Comparison of ENCODE assay signal across 8 mouse cellular contexts in genomic region chr9:49975938-49976671, GRCm38 (mm10).
A peak's percentile ranks its signal among the peaks of the same experiment; 100 is the strongest.
DNase-seq lines count a peak whose midpoint lies in the region; ATAC-seq and TF ChIP-seq lines count a peak whose summit lies in the region.

No protein-coding gene starts in this region.

- no peak overlapping the region for H3K9ac ChIP-seq in forebrain, embryonic 13.5 days
- H3K9ac ChIP-seq in forebrain, embryonic 12.5 days = no peak overlapping the region
- no peak overlapping the region for H3K9ac ChIP-seq in embryonic facial prominence, embryonic 13.5 days
- peak overlapping the region; percentile 44; the same call in 1 of the 2 replicates for H3K9ac ChIP-seq in heart, embryonic 11.5 days (ENCODE audit: low read depth, low read length)
- H3K9ac ChIP-seq in kidney, embryonic 15.5 days = no peak overlapping the region
- H3K9ac ChIP-seq in limb, embryonic 14.5 days (ENCODE audit: low read depth, low read length, severe bottlenecking) = no peak overlapping the region

- peaks cover 23% of the 10 kb centered on the region for H3K4me1 ChIP-seq in forebrain, embryonic 13.5 days
- H3K4me1 ChIP-seq in forebrain, embryonic 12.5 days = peaks cover 8% of the 10 kb centered on the region
- H3K4me1 ChIP-seq in embryonic facial prominence, embryonic 13.5 days = peaks cover 26% of the 10 kb centered on the region
- peaks cover 24% of the 10 kb centered on the region for H3K4me1 ChIP-seq in heart, embryonic 11.5 days (ENCODE audit: control insufficient read depth, insufficient read depth, low read length)
- H3K4me1 ChIP-seq in kidney, embryonic 15.5 days = peaks cover 28% of the 10 kb centered on the region
- H3K4me1 ChIP-seq in limb, embryonic 14.5 days (ENCODE audit: control insufficient read depth, insufficient read depth, low read length) = peaks cover 32% of the 10 kb centered on the region

- H3K4me3 ChIP-seq in forebrain, embryonic 13.5 days = no peak overlapping the region
- no peak overlapping the region for H3K4me3 ChIP-seq in forebrain, embryonic 12.5 days (replicated peaks)
- H3K4me3 ChIP-seq in embryonic facial prominence, embryonic 13.5 days = no peak overlapping the region
- H3K4me3 ChIP-seq in heart, embryonic 11.5 days (ENCODE audit: low read depth, low read length) = no peak overlapping the region
- H3K4me3 ChIP-seq in kidney, embryonic 15.5 days (replicated peaks) = no peak overlapping the region
- H3K4me3 ChIP-seq in limb, embryonic 14.5 days (replicated peaks; ENCODE audit: low read length) = no peak overlapping the region

- peak; percentile 91 for DNase-seq in limb, embryonic 14.5 days (ENCODE audit: low spot score)
- DNase-seq in right cerebral cortex, postnatal 14 days = peak; percentile 66

- H3K36me3 ChIP-seq in forebrain, embryonic 13.5 days (ENCODE audit: poor library complexity, severe bottlenecking) = no peaks in the 10 kb centered on the region
- no peaks in the 10 kb centered on the region for H3K36me3 ChIP-seq in forebrain, embryonic 12.5 days (replicated peaks)
- H3K36me3 ChIP-seq in embryonic facial prominence, embryonic 13.5 days = no peaks in the 10 kb centered on the region
- H3K36me3 ChIP-seq in heart, embryonic 11.5 days (ENCODE audit: control insufficient read depth, insufficient read depth, low read length) = no peaks in the 10 kb centered on the region
- no peaks in the 10 kb centered on the region for H3K36me3 ChIP-seq in kidney, embryonic 15.5 days
- no peaks in the 10 kb centered on the region for H3K36me3 ChIP-seq in limb, embryonic 14.5 days (ENCODE audit: control insufficient read depth, insufficient read depth, low read length)

- no peaks in the 10 kb centered on the region for H3K9me3 ChIP-seq in forebrain, embryonic 13.5 days (replicated peaks)
- no peaks in the 10 kb centered on the region for H3K9me3 ChIP-seq in forebrain, embryonic 12.5 days
- no peaks in the 10 kb centered on the region for H3K9me3 ChIP-seq in embryonic facial prominence, embryonic 13.5 days
- H3K9me3 ChIP-seq in heart, embryonic 11.5 days (replicated peaks; ENCODE audit: control insufficient read depth, low read length) = no peaks in the 10 kb centered on the region
- no peaks in the 10 kb centered on the region for H3K9me3 ChIP-seq in kidney, embryonic 15.5 days (replicated peaks)
- H3K9me3 ChIP-seq in limb, embryonic 14.5 days (ENCODE audit: control insufficient read depth, low read length) = no peaks in the 10 kb centered on the region

- H3K27ac ChIP-seq in forebrain, embryonic 13.5 days = peak overlapping the region; percentile 37; the same call in 1 of the 2 replicates
- no peak overlapping the region for H3K27ac ChIP-seq in forebrain, embryonic 12.5 days
- peak overlapping the region; percentile 58 for H3K27ac ChIP-seq in embryonic facial prominence, embryonic 13.5 days
- H3K27ac ChIP-seq in heart, embryonic 11.5 days (ENCODE audit: low read depth, low read length) = peak overlapping the region; percentile 90
- peak overlapping the region; percentile 63 for H3K27ac ChIP-seq in kidney, embryonic 15.5 days
- H3K27ac ChIP-seq in limb, embryonic 14.5 days (replicated peaks; ENCODE audit: low read depth, low read length) = 0 out of 2 replicates have a peak overlapping the region, but pooled peaks have one; percentile 1

- peak; percentile 75 for ATAC-seq in forebrain, embryonic 13.5 days
- ATAC-seq in forebrain, embryonic 12.5 days (ENCODE audit: low FRiP score) = no peak
- ATAC-seq in embryonic facial prominence, embryonic 13.5 days (ENCODE audit: insufficient number of reproducible peaks, insufficient read depth, low FRiP score, low TSS enrichment, low read depth) = peak; percentile 56; the same call in 1 of the 2 replicates
- ATAC-seq in heart, embryonic 11.5 days (replicated peaks; ENCODE audit: insufficient number of reproducible peaks, low FRiP score, low TSS enrichment) = peak; percentile 70
- ATAC-seq in kidney, embryonic 15.5 days (replicated peaks; ENCODE audit: low FRiP score) = peak; percentile 74
- ATAC-seq in limb, embryonic 14.5 days (ENCODE audit: low FRiP score, low read depth) = peak; percentile 69
- no peak for ATAC-seq in megakaryocyte, adult 5-6 weeks (ENCODE audit: poor library complexity, severe bottlenecking)

- no peak for TF ChIP-seq POLR2A in limb, embryonic 14.5 days (IDR thresholded peaks at IDR 0.05; ENCODE audit: borderline replicate concordance, extremely low read depth, insufficient read depth, insufficient read length)

- H3K4me2 ChIP-seq in forebrain, embryonic 13.5 days = no peak overlapping the region
- H3K4me2 ChIP-seq in forebrain, embryonic 12.5 days = no peak overlapping the region
- peak overlapping the region; percentile 32 for H3K4me2 ChIP-seq in embryonic facial prominence, embryonic 13.5 days
- peak overlapping the region; percentile 54 for H3K4me2 ChIP-seq in heart, embryonic 11.5 days
- H3K4me2 ChIP-seq in kidney, embryonic 15.5 days = peak overlapping the region; percentile 14
- H3K4me2 ChIP-seq in limb, embryonic 14.5 days (replicated peaks; ENCODE audit: low read depth, low read length, severe bottlenecking) = peak overlapping the region; percentile 23; the same call in 1 of the 2 replicates

- no peaks in the 10 kb centered on the region for H3K27me3 ChIP-seq in forebrain, embryonic 13.5 days
- H3K27me3 ChIP-seq in forebrain, embryonic 12.5 days = no peaks in the 10 kb centered on the region
- H3K27me3 ChIP-seq in embryonic facial prominence, embryonic 13.5 days = no peaks in the 10 kb centered on the region
- H3K27me3 ChIP-seq in heart, embryonic 11.5 days (ENCODE audit: control insufficient read depth, insufficient read depth, low read length) = no peaks in the 10 kb centered on the region
- H3K27me3 ChIP-seq in kidney, embryonic 15.5 days = no peaks in the 10 kb centered on the region
- no peaks in the 10 kb centered on the region for H3K27me3 ChIP-seq in limb, embryonic 14.5 days (ENCODE audit: control insufficient read depth, insufficient read depth, low read length)

- WGBS in forebrain, embryonic 13.5 days = 52% methylated on average over 11 of the region's 11 CpGs
- 76% methylated on average over 11 of the region's 11 CpGs for WGBS in forebrain, embryonic 12.5 days
- WGBS in embryonic facial prominence, embryonic 13.5 days = 28% methylated on average over 11 of the region's 11 CpGs
- 27% methylated on average over 11 of the region's 11 CpGs for WGBS in heart, embryonic 11.5 days (ENCODE audit: insufficient replicate concordance)
- 21% methylated on average over 11 of the region's 11 CpGs for WGBS in kidney, embryonic 15.5 days
- 22% methylated on average over 11 of the region's 11 CpGs for WGBS in limb, embryonic 14.5 days

Comparison
In these comparisons a context has a peak if more than half of its experiments do, and no peak if none do; other contexts are left out.
1. ATAC-seq: peak in forebrain, embryonic 13.5 days (single experiment), embryonic facial prominence, embryonic 13.5 days (single experiment), heart, embryonic 11.5 days (single experiment), kidney, embryonic 15.5 days (single experiment) and limb, embryonic 14.5 days (single experiment); none in forebrain, embryonic 12.5 days (single experiment) and megakaryocyte, adult 5-6 weeks (single experiment).
2. H3K4me2 ChIP-seq: peak in embryonic facial prominence, embryonic 13.5 days (single experiment), heart, embryonic 11.5 days (single experiment), kidney, embryonic 15.5 days (single experiment) and limb, embryonic 14.5 days (single experiment); none in forebrain, embryonic 13.5 days (single experiment) and forebrain, embryonic 12.5 days (single experiment).